Mouse (Mus musculus) liver, embryonic 14.5 days (tissue): Measurements from ENCODE around the gene Chl1. TPM values are rescaled to one million over a fixed set of nuclear protein-coding genes. Genes with fewer than 3 reads are reported as not detected.

ENCODE experiments used
- ATAC-seq: fragments of 200-750 bp; cut with Nextera tagmentation; 2 replicates; pipeline ENCODE4 v1.8.0; 2017; ENCODE audit warnings: moderate number of reproducible peaks, mild to moderate bottlenecking, moderate library complexity; ENCODE audit not compliant: insufficient read depth
- DNase-seq, 3 experiments: peaks; one replicate each; pipeline ENCODE4 v3.0.0-alpha.2; 2012 to 2013; ENCODE audit warnings: low read depth in 3 of 3, low spot score in 3 of 3
- H3K27ac ChIP-seq: fragments of 300-500 bp; sonication (generic); 2 replicates; pipeline ENCODE4 v1.5.1; 2014; ENCODE audit warnings: moderate library complexity, mild to moderate bottlenecking, control low read depth, inconsistent platforms
- H3K27me3 ChIP-seq: fragments of 300-500 bp; sonication (generic); 2 replicates; pipeline ENCODE4 v1.6.1; 2014; ENCODE audit warnings: mild to moderate bottlenecking, low read length, moderate library complexity; ENCODE audit not compliant: control insufficient read depth, insufficient read depth
- H3K36me3 ChIP-seq: fragments of 300-500 bp; sonication (generic); replicated peaks from 2 replicates; pipeline ENCODE4 v1.6.1; 2014; ENCODE audit warnings: low read depth; ENCODE audit not compliant: control insufficient read depth, insufficient read depth
- H3K4me1 ChIP-seq, 2 experiments: fragments of 200-500 bp in 1 of 2; fragments of 300-500 bp in 1 of 2; sonication (generic) in 1 of 2; replicated peaks; 2 replicates each; pipeline ENCODE4 v1.6.1; 2012 to 2014; ENCODE audit warnings: antibody characterized with exemption in 1 of 2, inconsistent platforms in 1 of 2, low read length in 1 of 2; ENCODE audit not compliant: control insufficient read depth in 2 of 2, insufficient read depth in 2 of 2
- H3K4me2 ChIP-seq: fragments of 300-500 bp; sonication (generic); 2 replicates; pipeline ENCODE4 v1.6.1; 2014; ENCODE audit warnings: low read depth, mild to moderate bottlenecking, control low read depth, moderate library complexity
- H3K4me3 ChIP-seq, 2 experiments: fragments of 200-500 bp in 1 of 2; fragments of 300-500 bp in 1 of 2; sonication (generic) in 1 of 2; 2 replicates each; pipeline ENCODE4 v1.5.1; 2012 to 2014; ENCODE audit warnings: low read depth in 2 of 2, low read length in 2 of 2, mild to moderate bottlenecking in 2 of 2, control low read depth in 1 of 2, inconsistent platforms in 1 of 2, moderate library complexity in 1 of 2; ENCODE audit not compliant: insufficient read depth in 1 of 2
- H3K9ac ChIP-seq: fragments of 300-500 bp; sonication (generic); replicated peaks from 2 replicates; pipeline ENCODE4 v1.6.1; 2014; ENCODE audit warnings: mild to moderate bottlenecking, control low read depth, moderate library complexity
- H3K9me3 ChIP-seq: fragments of 300-500 bp; sonication (generic); 2 replicates; pipeline ENCODE4 v1.6.1; 2016; ENCODE audit warnings: low read length, mixed read lengths; ENCODE audit not compliant: control insufficient read depth
- CTCF ChIP-seq: IDR thresholded peaks from 2 replicates; pipeline ENCODE4 v1.5.1; 2016; ENCODE audit warnings: antibody characterized with exemption, low read depth, control low read depth
- EP300 ChIP-seq: IDR thresholded peaks from 2 replicates; pipeline ENCODE4 v1.6.1; 2016; ENCODE audit warnings: antibody characterized with exemption, low read depth
- WGBS: fragments of 180-500 bp; shearing (Covaris S2); extraction: QIAGEN DNeasy Blood & Tissue Kit; methylation state at CpG from one replicate; pipeline ENCODE4 v1.1.7; 2014; ENCODE audit not compliant: insufficient replicate concordance; 5-methylcytosine and 5-hydroxymethylcytosine counted together
- polyA plus RNA-seq, 2 experiments: library from polyadenylated mRNA; depleted of rRNA in 1 of 2; stranded (reverse) in 1 of 2; unstranded in 1 of 2; fragments of >200 nt; fragmentation: Nextera tagmentation in 1 of 2; extraction: Ambion mirVana in 1 of 2; gene quantifications; 2 replicates each; pipeline versions ENCODE4 v1.2.1 to v1.2.3; 2012 to 2014

The Chl1 gene
- polyA plus RNA-seq (2012; rRNA removed) (0.01 and 0.05 TPM in 2 replicates), polyA plus RNA-seq (2014; fragmentation: Nextera tagmentation; extraction: Ambion mirVana) (not detected in 2 replicates)

GRCm38 (mm10) chr6:103510392-103511289 lies at the start of gene Chl1:
TSS of gene Chl1 (plus strand) at chr6:103510586.
- no peak within 1 kb of the TSS for H3K4me2 ChIP-seq
- no peak within 1 kb of the TSS for H3K4me3 ChIP-seq
- no peak within 1 kb of the TSS for H3K9ac ChIP-seq
- no peak for TF ChIP-seq CTCF
- no peak for TF ChIP-seq EP300
- ATAC-seq = no peak
- no peaks in the 10 kb centered on the region for H3K4me1 ChIP-seq
- DNase-seq = no peak
- no peaks in the 10 kb centered on the region for H3K9me3 ChIP-seq
- H3K27me3 ChIP-seq = peaks cover 19% of the 10 kb centered on the region
- no peaks in the 10 kb centered on the region for H3K36me3 ChIP-seq
- 3% methylated on average over 25 of the region's 25 CpGs for WGBS
- no peak within 1 kb of the TSS for H3K27ac ChIP-seq

GRCm38 (mm10) chr6:103465479-103466080 lies 44.8 kb upstream of the Chl1 start:
- TF ChIP-seq EP300 (no peak), CTCF (no peak)
- no peaks in the 10 kb centered on the region for H3K27me3 ChIP-seq
- no peaks in the 10 kb centered on the region for H3K4me1 ChIP-seq
- no peaks in the 10 kb centered on the region for H3K9me3 ChIP-seq
- no peak overlapping the region for H3K9ac ChIP-seq
- H3K27ac ChIP-seq = no peak overlapping the region
- DNase-seq (no peak), ATAC-seq (no peak)
- H3K4me2 ChIP-seq = no peak overlapping the region
- H3K4me3 ChIP-seq = no peak overlapping the region
- 37% methylated on average over 5 of the region's 5 CpGs for WGBS
- H3K36me3 ChIP-seq = no peaks in the 10 kb centered on the region

DNA sequence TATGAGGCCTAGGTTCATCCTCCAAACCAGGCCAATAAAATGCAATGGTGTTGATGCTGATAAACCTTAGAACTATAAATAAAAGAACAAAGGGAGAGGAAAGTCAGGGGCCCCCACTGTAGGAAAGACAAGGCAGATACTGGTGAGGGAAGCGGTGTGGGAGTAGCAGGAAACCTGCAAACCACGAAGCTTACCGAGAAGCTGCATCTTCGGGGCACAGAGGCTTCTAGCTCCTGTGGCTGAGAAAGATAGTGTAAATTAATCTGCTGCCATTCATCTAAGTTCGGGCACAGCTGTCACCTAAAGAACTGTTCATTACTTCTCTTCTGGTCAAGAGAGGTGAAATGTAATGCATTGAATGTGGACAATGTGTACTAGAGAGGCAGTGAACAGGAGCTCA lies 37.1 kb upstream of the Chl1 start:
- DNase-seq (no peak), ATAC-seq (peak; percentile 41; the same call in 1 of the 2 replicates)
- H3K4me3 ChIP-seq = no peak overlapping the region
- H3K27ac ChIP-seq = no peak overlapping the region
- no peaks in the 10 kb centered on the region for H3K9me3 ChIP-seq
- H3K9ac ChIP-seq = no peak overlapping the region
- no peaks in the 10 kb centered on the region for H3K36me3 ChIP-seq
- H3K27me3 ChIP-seq = no peaks in the 10 kb centered on the region
- H3K4me2 ChIP-seq = no peak overlapping the region
- TF ChIP-seq CTCF (no peak), EP300 (no peak)
- H3K4me1 ChIP-seq = no peaks in the 10 kb centered on the region
- 3% methylated on average over 5 of the region's 5 CpGs for WGBS

DNA sequence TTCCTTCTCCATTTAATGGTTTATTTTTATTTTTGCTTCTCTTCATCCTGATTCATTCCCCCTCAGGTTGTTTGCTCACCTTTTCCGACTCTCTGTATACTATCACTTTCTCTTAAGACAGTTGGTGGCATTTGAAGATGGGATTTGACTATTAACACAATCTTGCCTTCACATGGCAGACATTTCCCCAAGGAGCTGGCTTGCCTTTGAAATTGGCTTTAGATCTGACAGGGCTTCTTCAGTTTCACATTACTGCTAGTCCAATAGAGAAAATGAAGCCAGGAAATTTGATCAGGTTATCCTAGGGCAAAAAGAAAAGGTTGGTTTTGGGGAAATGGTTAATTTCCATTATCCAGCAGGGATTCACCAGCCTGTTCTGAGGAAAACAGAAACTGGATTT lies 23.2 kb upstream of the Chl1 start:
- Histone ChIP-seq H3K36me3 (no peaks in the 10 kb centered on the region), H3K4me1 (no peaks in the 10 kb centered on the region), H3K4me2 (no peak overlapping the region), H3K27ac (no peak overlapping the region), H3K27me3 (no peaks in the 10 kb centered on the region), H3K9ac (no peak overlapping the region), H3K4me3 (no peak overlapping the region), H3K9me3 (no peaks in the 10 kb centered on the region)
- DNase-seq = no peak
- WGBS = 50% methylated on average over 1 of the region's 1 CpGs
- ATAC-seq = no peak
- TF ChIP-seq EP300 (no peak), CTCF (no peak)

GRCm38 (mm10) chr6:103498404-103498803 lies 12.0 kb upstream of the Chl1 start:
- no peak overlapping the region for H3K27ac ChIP-seq
- no peak overlapping the region for H3K4me3 ChIP-seq
- H3K4me2 ChIP-seq = no peak overlapping the region
- no peak overlapping the region for H3K9ac ChIP-seq
- DNase-seq = no peak
- H3K27me3 ChIP-seq = no peaks in the 10 kb centered on the region
- ATAC-seq = no peak
- TF ChIP-seq EP300 = no peak
- no peak for TF ChIP-seq CTCF
- no peaks in the 10 kb centered on the region for H3K36me3 ChIP-seq
- WGBS = 59% methylated on average over 4 of the region's 4 CpGs
- no peaks in the 10 kb centered on the region for H3K9me3 ChIP-seq
- H3K4me1 ChIP-seq = no peaks in the 10 kb centered on the region
